In the genomic region with DNA sequence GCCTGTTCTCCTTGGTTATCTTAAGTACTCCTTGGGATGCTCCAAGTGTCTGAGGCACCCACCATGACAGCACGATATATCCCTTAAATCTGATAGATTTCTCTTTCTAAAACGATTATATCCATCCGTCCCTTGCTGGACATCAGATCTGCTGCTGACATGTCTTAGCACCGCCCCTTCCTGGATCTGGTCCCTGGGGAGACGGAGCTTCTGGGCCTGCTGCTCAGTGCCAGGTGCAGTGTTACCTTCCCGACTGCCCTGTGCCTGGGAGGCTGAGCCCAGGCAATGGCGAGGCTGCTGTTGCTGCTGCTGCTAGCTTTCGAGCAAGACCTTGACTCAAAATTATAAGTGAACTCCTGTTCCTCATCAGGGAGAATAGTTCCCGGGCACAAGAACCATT, we compare ENCODE assay signal across 16 mouse cellular contexts.
DNase-seq lines count a peak whose midpoint lies in the region; ATAC-seq lines count a peak whose summit lies in the region.
"Had no signal": no experiment of that assay in that cellular context is flagged by ENCODE, and none has a peak within 500 bp of the region (broad histone marks: within the 10 kb centered on the region; RNA-seq: fewer than 3 reads in every experiment).

No protein-coding gene starts in this region.

- H3K27me3 ChIP-seq in kidney, embryonic 15.5 days = no peaks in the 10 kb centered on the region
- H3K27me3 ChIP-seq in kidney, embryonic 14.5 days (ENCODE audit: control insufficient read depth, insufficient read depth, low read length) = no peaks in the 10 kb centered on the region
- H3K27me3 ChIP-seq in lung, embryonic 15.5 days = no peaks in the 10 kb centered on the region
- no peaks in the 10 kb centered on the region for H3K27me3 ChIP-seq in stomach, embryonic 15.5 days (replicated peaks)
- H3K27me3 ChIP-seq: CH12.LX; hindbrain, embryonic 15.5 days; liver, embryonic 12.5 days; midbrain, embryonic 13.5 days had no signal

- ATAC-seq in kidney, embryonic 15.5 days (replicated peaks; ENCODE audit: low FRiP score) = no peak
- no peak for ATAC-seq in kidney, embryonic 14.5 days (ENCODE audit: low FRiP score, low TSS enrichment)
- no peak for ATAC-seq in lung, embryonic 15.5 days (ENCODE audit: borderline replicate concordance, extremely low read depth, low FRiP score, low TSS enrichment)
- ATAC-seq in stomach, embryonic 15.5 days (ENCODE audit: insufficient read depth, low FRiP score, low read depth) = no peak
- ATAC-seq: liver, embryonic 12.5 days; midbrain, embryonic 13.5 days had no signal

- peak; percentile 24 for DNase-seq in embryo, embryonic 10 days (ENCODE audit: low spot score)
- no peak for DNase-seq in embryo, embryonic 10.5 days (ENCODE audit: low spot score)
- DNase-seq in lung, adult 18-20 months = no peak
- no peak for DNase-seq in adrenal gland, adult (ENCODE audit: inconsistent age in 2 of 2, low spot score in 1 of 2)
- DNase-seq: cerebellum, adult 9-11 months; right cerebral cortex, adult 18-20 months; thymus, adult 2 months had no signal

- peaks cover 68% of the 10 kb centered on the region for H3K36me3 ChIP-seq in kidney, embryonic 15.5 days
- peaks cover 39% of the 10 kb centered on the region; the same call in 1 of the 2 replicates for H3K36me3 ChIP-seq in kidney, embryonic 14.5 days (ENCODE audit: control insufficient read depth, insufficient read depth, low read length)
- peaks cover 71% of the 10 kb centered on the region for H3K36me3 ChIP-seq in lung, embryonic 15.5 days
- peaks cover 17% of the 10 kb centered on the region for H3K36me3 ChIP-seq in stomach, embryonic 15.5 days
- H3K36me3 ChIP-seq: hindbrain, embryonic 15.5 days; midbrain, embryonic 13.5 days had no signal

- H3K4me3 ChIP-seq in kidney, embryonic 15.5 days (replicated peaks) = no peak overlapping the region
- no peak overlapping the region for H3K4me3 ChIP-seq in kidney, embryonic 14.5 days (ENCODE audit: low read length)
- H3K4me3 ChIP-seq in lung, embryonic 15.5 days = no peak overlapping the region
- H3K4me3 ChIP-seq in stomach, embryonic 15.5 days (replicated peaks) = no peak overlapping the region
- H3K4me3 ChIP-seq: hindbrain, embryonic 15.5 days; liver, embryonic 12.5 days; midbrain, embryonic 13.5 days; myocyte had no signal

- 88% methylated on average over 9 of the region's 9 CpGs for WGBS in kidney, embryonic 15.5 days
- WGBS in kidney, embryonic 14.5 days = 84% methylated on average over 9 of the region's 9 CpGs
- WGBS in lung, embryonic 15.5 days = 71% methylated on average over 9 of the region's 9 CpGs
- 67% methylated on average over 9 of the region's 9 CpGs for whole genome bisulfite sequencing in stomach, embryonic 15.5 days

- H3K27ac ChIP-seq in kidney, embryonic 15.5 days = peak overlapping the region; percentile 52; the same call in 1 of the 2 replicates
- H3K27ac ChIP-seq in kidney, embryonic 14.5 days (ENCODE audit: low read depth, low read length) = no peak overlapping the region
- H3K27ac ChIP-seq in lung, embryonic 15.5 days = peak overlapping the region; percentile 44; the same call in 1 of the 2 replicates
- peak overlapping the region; percentile 60; the same call in 1 of the 2 replicates for H3K27ac ChIP-seq in stomach, embryonic 15.5 days
- H3K27ac ChIP-seq: liver, embryonic 12.5 days; midbrain, embryonic 13.5 days had no signal

- no peak overlapping the region for H3K9ac ChIP-seq in kidney, embryonic 15.5 days
- H3K9ac ChIP-seq in kidney, embryonic 14.5 days (ENCODE audit: low read depth, low read length) = no peak overlapping the region
- no peak overlapping the region for H3K9ac ChIP-seq in lung, embryonic 15.5 days
- H3K9ac ChIP-seq in stomach, embryonic 15.5 days = no peak overlapping the region
- H3K9ac ChIP-seq: hindbrain, embryonic 15.5 days; liver, embryonic 12.5 days; midbrain, embryonic 13.5 days had no signal

- H3K9me3 ChIP-seq in kidney, embryonic 15.5 days (replicated peaks) = no peaks in the 10 kb centered on the region
- H3K9me3 ChIP-seq in kidney, embryonic 14.5 days (ENCODE audit: control insufficient read depth, low read length) = no peaks in the 10 kb centered on the region
- no peaks in the 10 kb centered on the region for H3K9me3 ChIP-seq in lung, embryonic 15.5 days
- H3K9me3 ChIP-seq in stomach, embryonic 15.5 days = no peaks in the 10 kb centered on the region
- H3K9me3 ChIP-seq: hindbrain, embryonic 15.5 days; liver, embryonic 12.5 days; midbrain, embryonic 13.5 days had no signal

- peaks cover 26% of the 10 kb centered on the region for H3K4me1 ChIP-seq in kidney, embryonic 15.5 days
- H3K4me1 ChIP-seq in kidney, embryonic 14.5 days (ENCODE audit: control insufficient read depth, insufficient read depth, low read length) = peaks cover 12% of the 10 kb centered on the region
- peaks cover 23% of the 10 kb centered on the region for H3K4me1 ChIP-seq in lung, embryonic 15.5 days
- peaks cover 19% of the 10 kb centered on the region; the same call in 1 of the 2 replicates for H3K4me1 ChIP-seq in stomach, embryonic 15.5 days
- H3K4me1 ChIP-seq: liver, embryonic 12.5 days had no signal

- no peak overlapping the region for H3K4me2 ChIP-seq in kidney, embryonic 15.5 days
- H3K4me2 ChIP-seq in kidney, embryonic 14.5 days (replicated peaks; ENCODE audit: low read depth, low read length) = no peak overlapping the region
- no peak overlapping the region for H3K4me2 ChIP-seq in lung, embryonic 15.5 days
- no peak overlapping the region for H3K4me2 ChIP-seq in stomach, embryonic 15.5 days
- H3K4me2 ChIP-seq: hindbrain, embryonic 15.5 days; liver, embryonic 12.5 days; midbrain, embryonic 13.5 days had no signal
